Mouse (Mus musculus) lung, postnatal 10 days (tissue): Measurements from ENCODE around the gene Sfxn5.
A peak's percentile ranks its signal among the peaks of the same experiment; 100 is the strongest.

Experiments
- DNase-seq: peaks from one replicate; pipeline ENCODE4 v3.0.0; 2021

The Sfxn5 gene

GRCm38 (mm10) chr6:85188256-85189110 is 144.7 kb downstream of the Sfxn5 start:
- no peak for DNase-seq

- peak; percentile 16 for DNase-seq
These were observed 145.6 kb downstream of the Sfxn5 start, which contains the start of gene Emx1 for GRCm38 (mm10) chr6:85187340-85188211. Gene Emx1 (plus strand): TSS chr6:85187438.

- DNase-seq, result no peak
These were observed 146.5 kb downstream of the Sfxn5 start for GRCm38 (mm10) chr6:85186744-85187059.

GRCm38 (mm10) chr6:85186033-85186743 is 147.0 kb downstream of the Sfxn5 start:
- no peak for DNase-seq

GRCm38 (mm10) chr6:85183951-85184350 is 149.3 kb downstream of the Sfxn5 start:
- no peak for DNase-seq

- DNase-seq, result no peak
These were observed 153.2 kb downstream of the Sfxn5 start for GRCm38 (mm10) chr6:85180036-85180435.

GRCm38 (mm10) chr6:85179569-85179968 is 153.7 kb downstream of the Sfxn5 start:
- DNase-seq, result no peak

- no peak for DNase-seq
These were observed 167.7 kb downstream of the Sfxn5 start for GRCm38 (mm10) chr6:85165440-85165921.
